Mouse (Mus musculus) liver, embryonic 12.5 days (tissue): ENCODE measurements at regions not wholly inside any gene's neighbourhood (a gene's known extent, or its start where the extent isn't known, plus 50 kb on each side); places are given as distances from the start of the nearest gene placed in this dataset.

Experiments
- ATAC-seq: fragments of 200-750 bp; cut with Nextera tagmentation; 2 replicates; pipeline ENCODE4 v1.8.0; 2017; ENCODE audit warnings: moderate number of reproducible peaks, mild to moderate bottlenecking, moderate library complexity
- H3K27ac ChIP-seq: fragments of 300-500 bp; sonication (generic); 2 replicates; pipeline ENCODE4 v1.5.1; 2016; ENCODE audit warnings: mild to moderate bottlenecking
- H3K27me3 ChIP-seq: fragments of 300-500 bp; sonication (generic); replicated peaks from 2 replicates; pipeline ENCODE4 v1.6.1; 2016; ENCODE audit warnings: mild to moderate bottlenecking, moderate library complexity
- H3K36me3 ChIP-seq: fragments of 300-500 bp; sonication (generic); 2 replicates; pipeline ENCODE4 v1.6.1; 2016; ENCODE audit warnings: mild to moderate bottlenecking, moderate library complexity
- H3K4me1 ChIP-seq: fragments of 300-500 bp; sonication (generic); 2 replicates; pipeline ENCODE4 v1.6.1; 2016
- H3K4me2 ChIP-seq: fragments of 300-500 bp; sonication (generic); 2 replicates; pipeline ENCODE4 v1.6.1; 2016; ENCODE audit warnings: mild to moderate bottlenecking, moderate library complexity
- H3K4me3 ChIP-seq: fragments of 300-500 bp; sonication (generic); 2 replicates; pipeline ENCODE4 v1.5.1; 2016; ENCODE audit warnings: mild to moderate bottlenecking, moderate library complexity
- H3K9ac ChIP-seq: fragments of 300-500 bp; sonication (generic); 2 replicates; pipeline ENCODE4 v1.6.1; 2016; ENCODE audit warnings: mild to moderate bottlenecking, moderate library complexity
- H3K9me3 ChIP-seq: fragments of 300-500 bp; sonication (generic); replicated peaks from 2 replicates; pipeline ENCODE4 v1.6.1; 2016; ENCODE audit warnings: mild to moderate bottlenecking, moderate library complexity
- WGBS: fragments of 180-500 bp; shearing (Covaris S2); methylation state at CpG from one replicate; pipeline ENCODE4 v1.1.7; 2016; ENCODE audit not compliant: insufficient replicate concordance; 5-methylcytosine and 5-hydroxymethylcytosine counted together

GRCm38 (mm10) chr19:6662346-6662939, 119.6 kb upstream of the Slc22a12 start:
- H3K27ac ChIP-seq: no peak overlapping the region
- no peak overlapping the region for H3K9ac ChIP-seq
- H3K27me3 ChIP-seq: 0 out of 2 replicates have a peak, but pooled peaks cover 7% of the 10 kb centered on the region
- H3K4me3 ChIP-seq: no peak overlapping the region
- ATAC-seq: no peak
- peaks cover 48% of the 10 kb centered on the region for H3K4me1 ChIP-seq
- WGBS: 41% methylated on average over 4 of the region's 4 CpGs
- no peaks in the 10 kb centered on the region for H3K9me3 ChIP-seq
- H3K36me3 ChIP-seq: no peaks in the 10 kb centered on the region
- no peak overlapping the region for H3K4me2 ChIP-seq

GRCm38 (mm10) chr19:6661508-6661871, 118.7 kb upstream of the Slc22a12 start:
- Histone ChIP-seq H3K9me3 (no peaks in the 10 kb centered on the region), H3K36me3 (no peaks in the 10 kb centered on the region), H3K27ac (no peak overlapping the region), H3K9ac (no peak overlapping the region), H3K27me3 (0 out of 2 replicates have a peak, but pooled peaks cover 7% of the 10 kb centered on the region), H3K4me1 (peaks cover 48% of the 10 kb centered on the region), H3K4me2 (no peak overlapping the region), H3K4me3 (no peak overlapping the region)
- ATAC-seq: no peak
- 15% methylated on average over 2 of the region's 2 CpGs for WGBS

DNA sequence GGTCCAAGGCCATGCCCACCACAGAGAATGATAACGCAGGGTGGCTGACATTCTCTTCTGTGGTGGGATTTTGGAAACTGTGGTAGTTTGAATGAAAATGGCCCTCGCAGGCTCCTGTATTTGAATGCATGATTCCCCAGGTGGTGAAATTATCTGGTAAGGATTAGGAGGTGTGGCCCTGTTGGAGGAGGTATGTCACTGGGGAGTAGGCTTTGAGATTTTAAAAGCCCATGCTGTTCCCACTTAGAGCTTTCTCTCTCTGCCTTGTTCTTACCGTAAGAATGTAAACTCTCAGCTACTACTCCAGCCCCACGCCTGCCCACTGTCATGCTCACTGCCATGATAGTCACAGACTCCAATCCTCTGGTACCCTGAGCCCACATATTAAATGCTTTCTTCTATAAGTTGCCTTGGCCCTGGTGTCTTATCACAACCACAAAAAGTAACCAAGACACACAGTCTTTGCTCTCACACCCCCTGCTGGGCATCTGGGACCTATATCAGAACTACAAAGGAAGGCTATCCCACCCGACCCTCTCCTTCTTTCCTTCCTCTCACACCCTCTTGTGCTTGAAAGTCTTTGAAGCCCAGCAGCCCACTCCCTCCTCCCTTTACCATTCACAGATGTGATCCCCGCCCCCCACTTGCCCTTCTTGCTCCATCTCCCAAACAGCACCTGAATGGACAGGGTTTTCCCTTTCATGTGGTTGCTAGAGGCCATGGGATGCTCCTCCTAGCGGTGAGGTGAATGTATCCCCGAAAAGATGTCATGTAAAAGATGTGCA, 118.1 kb upstream of the Slc22a12 start:
- Histone ChIP-seq H3K4me1 (peaks cover 48% of the 10 kb centered on the region), H3K27me3 (0 out of 2 replicates have a peak, but pooled peaks cover 7% of the 10 kb centered on the region), H3K4me3 (no peak overlapping the region), H3K36me3 (no peaks in the 10 kb centered on the region), H3K9ac (no peak overlapping the region), H3K4me2 (peak overlapping the region; percentile 42), H3K9me3 (no peaks in the 10 kb centered on the region), H3K27ac (peak overlapping the region; percentile 61)
- WGBS: 30% methylated on average over 8 of the region's 8 CpGs
- ATAC-seq: no peak

- 0 out of 2 replicates have a peak, but pooled peaks cover 7% of the 10 kb centered on the region for H3K27me3 ChIP-seq
- peak overlapping the region; percentile 67 for H3K27ac ChIP-seq
- peak; percentile 95 for ATAC-seq
- H3K9ac ChIP-seq: no peak overlapping the region
- peak overlapping the region; percentile 42 for H3K4me2 ChIP-seq
- no peaks in the 10 kb centered on the region for H3K9me3 ChIP-seq
- WGBS: 14% methylated on average over 8 of the region's 8 CpGs
- H3K4me3 ChIP-seq: no peak overlapping the region
- peaks cover 48% of the 10 kb centered on the region for H3K4me1 ChIP-seq
- H3K36me3 ChIP-seq: no peaks in the 10 kb centered on the region
Measured at GRCm38 (mm10) chr19:6660157-6660556, 117.3 kb upstream of the Slc22a12 start.

DNA sequence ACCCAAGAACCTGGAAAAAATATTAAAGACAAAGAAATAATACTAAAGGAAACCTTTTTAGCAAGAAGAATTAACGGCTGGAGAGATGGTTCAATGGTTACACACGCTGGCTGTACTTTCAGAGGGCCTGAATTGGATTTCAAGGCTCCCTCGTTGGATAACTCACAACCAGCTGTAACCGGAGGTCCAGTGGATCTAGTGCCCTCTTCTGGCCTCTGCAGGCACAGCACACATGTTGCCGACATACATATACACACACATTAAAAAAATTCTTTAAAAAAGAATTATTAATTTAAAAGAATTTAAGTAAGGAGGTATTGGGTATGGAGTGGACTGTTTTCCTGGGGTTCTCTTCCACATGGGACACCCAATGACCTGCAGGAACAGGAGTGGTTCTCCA, 111.7 kb upstream of the Slc22a12 start:
- H3K9me3 ChIP-seq: no peaks in the 10 kb centered on the region
- H3K4me2 ChIP-seq: no peak overlapping the region
- no peak for ATAC-seq
- peaks cover 3% of the 10 kb centered on the region for H3K4me1 ChIP-seq
- WGBS: 66% methylated on average over 5 of the region's 5 CpGs
- H3K9ac ChIP-seq: no peak overlapping the region
- H3K27ac ChIP-seq: no peak overlapping the region
- no peak overlapping the region for H3K4me3 ChIP-seq
- peaks cover 5% of the 10 kb centered on the region; the same call in 1 of the 2 replicates for H3K27me3 ChIP-seq
- no peaks in the 10 kb centered on the region for H3K36me3 ChIP-seq

- Histone ChIP-seq H3K27ac (no peak overlapping the region), H3K9ac (no peak overlapping the region), H3K9me3 (no peaks in the 10 kb centered on the region), H3K4me2 (no peak overlapping the region), H3K4me3 (no peak overlapping the region), H3K27me3 (peaks cover 5% of the 10 kb centered on the region; the same call in 1 of the 2 replicates), H3K4me1 (no peaks in the 10 kb centered on the region), H3K36me3 (no peaks in the 10 kb centered on the region)
- no peak for ATAC-seq
- 50% methylated on average over 4 of the region's 4 CpGs for WGBS
Measured at GRCm38 (mm10) chr19:6652775-6653174, 109.9 kb upstream of the Slc22a12 start.

GRCm38 (mm10) chr19:6651192-6651591, 108.4 kb upstream of the Slc22a12 start:
- H3K9ac ChIP-seq: no peak overlapping the region
- H3K4me2 ChIP-seq: no peak overlapping the region
- no peak for ATAC-seq
- H3K36me3 ChIP-seq: no peaks in the 10 kb centered on the region
- no peaks in the 10 kb centered on the region for H3K9me3 ChIP-seq
- H3K4me1 ChIP-seq: no peaks in the 10 kb centered on the region
- H3K27ac ChIP-seq: no peak overlapping the region
- H3K27me3 ChIP-seq: peaks cover 5% of the 10 kb centered on the region; the same call in 1 of the 2 replicates
- 63% methylated on average over 5 of the region's 5 CpGs for WGBS
- no peak overlapping the region for H3K4me3 ChIP-seq

GRCm38 (mm10) chr19:6649885-6650284, 107.1 kb upstream of the Slc22a12 start:
- H3K4me3 ChIP-seq: no peak overlapping the region
- ATAC-seq: no peak
- no peak overlapping the region for H3K9ac ChIP-seq
- no peaks in the 10 kb centered on the region for H3K4me1 ChIP-seq
- no peaks in the 10 kb centered on the region for H3K36me3 ChIP-seq
- peaks cover 5% of the 10 kb centered on the region for H3K27me3 ChIP-seq
- H3K27ac ChIP-seq: no peak overlapping the region
- no peaks in the 10 kb centered on the region for H3K9me3 ChIP-seq
- WGBS: 65% methylated on average over 4 of the region's 4 CpGs
- no peak overlapping the region for H3K4me2 ChIP-seq

DNA sequence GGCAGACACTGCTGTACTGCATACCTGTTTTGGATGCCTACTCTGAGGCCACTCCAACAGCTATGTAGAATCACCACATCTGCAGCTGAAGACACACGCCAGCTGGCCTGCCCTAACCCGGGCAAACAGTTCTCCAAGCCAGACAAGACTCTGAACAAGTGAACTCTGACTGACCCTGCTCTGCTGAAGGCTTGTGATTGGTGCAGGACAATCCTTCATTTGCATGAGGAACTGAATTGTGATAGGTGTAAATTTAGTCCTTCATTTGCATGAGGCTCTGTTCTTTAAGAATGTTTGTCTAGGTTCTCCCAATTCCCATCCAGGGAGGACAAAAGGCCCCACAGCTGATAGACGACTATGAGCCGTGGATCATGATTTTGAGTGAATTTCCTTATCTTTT, 104.9 kb upstream of the Slc22a12 start:
- Histone ChIP-seq H3K36me3 (no peaks in the 10 kb centered on the region), H3K27ac (no peak overlapping the region), H3K9me3 (no peaks in the 10 kb centered on the region), H3K4me1 (no peaks in the 10 kb centered on the region), H3K4me3 (no peak overlapping the region), H3K4me2 (no peak overlapping the region), H3K27me3 (peaks cover 5% of the 10 kb centered on the region), H3K9ac (no peak overlapping the region)
- no peak for ATAC-seq
- WGBS: 66% methylated on average over 4 of the region's 4 CpGs

DNA sequence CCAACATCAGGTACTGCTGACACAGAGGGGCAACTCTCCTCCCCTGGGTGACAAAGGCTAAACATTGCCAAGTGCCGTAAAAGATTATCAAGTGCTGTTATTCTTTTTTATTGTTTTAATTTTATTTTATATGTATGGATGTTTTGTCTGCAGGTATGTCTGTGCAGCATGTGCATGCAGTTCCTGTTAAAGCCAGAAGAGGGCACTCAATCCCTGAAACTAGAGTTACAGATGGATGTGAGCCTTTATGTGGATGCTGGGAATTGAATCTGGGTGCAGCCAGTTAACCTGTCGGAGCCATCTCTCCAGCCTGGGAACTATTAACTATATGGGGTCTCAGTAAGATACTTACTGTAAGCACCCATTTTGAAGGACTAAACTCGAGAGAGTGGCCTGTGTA, 104.4 kb upstream of the Slc22a12 start:
- Histone ChIP-seq H3K4me3 (no peak overlapping the region), H3K9ac (no peak overlapping the region), H3K27me3 (peaks cover 5% of the 10 kb centered on the region), H3K36me3 (no peaks in the 10 kb centered on the region), H3K4me1 (no peaks in the 10 kb centered on the region), H3K9me3 (no peaks in the 10 kb centered on the region), H3K27ac (no peak overlapping the region), H3K4me2 (no peak overlapping the region)
- 70% methylated on average over 3 of the region's 3 CpGs for WGBS
- ATAC-seq: no peak

DNA sequence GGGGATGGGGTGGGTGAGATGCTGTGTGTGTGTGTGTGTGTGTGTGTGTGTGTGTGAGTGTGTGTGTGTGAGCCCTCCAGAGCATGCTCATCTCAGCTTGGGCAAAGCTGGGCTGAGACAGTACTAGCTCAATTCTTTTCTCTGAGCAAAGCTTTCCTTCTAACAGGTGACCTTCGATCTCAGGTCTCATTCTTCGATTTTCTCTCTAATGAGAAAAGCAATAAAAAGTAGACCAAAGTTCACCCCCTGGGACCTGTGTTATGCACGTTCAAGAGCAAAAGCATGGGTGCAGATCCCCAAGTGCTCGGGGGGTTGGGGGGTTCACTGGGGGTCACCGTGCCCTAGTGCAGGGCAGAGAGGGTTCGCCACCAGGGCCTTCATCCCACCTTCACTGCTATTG, 103.1 kb upstream of the Slc22a12 start:
- no peak for ATAC-seq
- no peak overlapping the region for H3K4me2 ChIP-seq

GRCm38 (mm10) chr19:6644871-6645270, 102.0 kb upstream of the Slc22a12 start:
- Histone ChIP-seq H3K9me3 (no peaks in the 10 kb centered on the region), H3K4me3 (no peak overlapping the region), H3K36me3 (no peaks in the 10 kb centered on the region), H3K9ac (no peak overlapping the region), H3K4me1 (no peaks in the 10 kb centered on the region), H3K27me3 (peaks cover 14% of the 10 kb centered on the region), H3K27ac (no peak overlapping the region), H3K4me2 (no peak overlapping the region)
- ATAC-seq: no peak
- 69% methylated on average over 6 of the region's 6 CpGs for WGBS

More for the DNA sequence above, 103.1 kb upstream of the Slc22a12 start:
- H3K9me3 ChIP-seq: no peaks in the 10 kb centered on the region
- no peaks in the 10 kb centered on the region for H3K4me1 ChIP-seq
- H3K9ac ChIP-seq: no peak overlapping the region
- H3K27ac ChIP-seq: no peak overlapping the region
- H3K36me3 ChIP-seq: no peaks in the 10 kb centered on the region
- WGBS: 75% methylated on average over 6 of the region's 6 CpGs
- peaks cover 9% of the 10 kb centered on the region for H3K27me3 ChIP-seq
- no peak overlapping the region for H3K4me3 ChIP-seq
